Mouse (Mus musculus): ENCODE results near the gene Krt88. TPM values are rescaled to one million over a fixed set of nuclear protein-coding genes. Genes with fewer than 3 reads are reported as not detected.

Gene Krt88
- not detected in 2 replicates for polyA plus RNA-seq (2016; fragmentation: Nextera tagmentation; extraction: Ambion mirVana)

GRCm38 (mm10) chr15:101447444-101447843 lies at the start of gene Krt88:
Krt88 (plus strand) TSS chr15:101447744.
- Histone ChIP-seq H3K9me3 (no peaks in the 10 kb centered on the region), H3K4me1 (no peaks in the 10 kb centered on the region), H3K4me3 (no peak within 1 kb of the TSS), H3K36me3 (no peaks in the 10 kb centered on the region), H3K27me3 (ENCODE audit: insufficient read depth, poor library complexity, severe bottlenecking) (0 out of 2 replicates have a peak, but pooled peaks cover 2% of the 10 kb centered on the region), H3K27ac (no peak within 1 kb of the TSS)
- DNase-seq (ENCODE audit: low spot score): no peak
- 75% methylated on average over 2 of the region's 2 CpGs for WGBS

GRCm38 (mm10) chr15:101398269-101398668 lies 49.3 kb upstream of the Krt88 start:
- 88% methylated on average over 8 of the region's 8 CpGs for WGBS
- Histone ChIP-seq H3K4me1 (peaks cover 4% of the 10 kb centered on the region; the same call in 1 of the 2 replicates), H3K36me3 (no peaks in the 10 kb centered on the region), H3K9me3 (no peaks in the 10 kb centered on the region), H3K27me3 (ENCODE audit: insufficient read depth, poor library complexity, severe bottlenecking) (peaks cover 3% of the 10 kb centered on the region; the same call in 1 of the 2 replicates), H3K4me3 (no peak overlapping the region), H3K27ac (no peak overlapping the region)
- no peak for DNase-seq (ENCODE audit: low spot score)

GRCm38 (mm10) chr15:101410775-101411174 lies 36.8 kb upstream of the Krt88 start, which contains the start of gene Krt7:
Krt7 (plus strand) TSS chr15:101411043.
- Histone ChIP-seq H3K27me3 (ENCODE audit: insufficient read depth, poor library complexity, severe bottlenecking) (peaks cover 64% of the 10 kb centered on the region), H3K27ac (peak within 1 kb of the TSS; percentile 69; the same call in 1 of the 2 replicates), H3K4me1 (peaks cover 40% of the 10 kb centered on the region), H3K4me3 (0 out of 2 replicates have a peak within 1 kb of the TSS, but pooled peaks have one; percentile 41), H3K9me3 (no peaks in the 10 kb centered on the region), H3K36me3 (no peaks in the 10 kb centered on the region)
- DNase-seq (ENCODE audit: low spot score): no peak
- WGBS: 51% methylated on average over 2 of the region's 2 CpGs

- DNase-seq (ENCODE audit: low spot score): no peak
- peaks cover 60% of the 10 kb centered on the region for H3K27me3 ChIP-seq (ENCODE audit: insufficient read depth, poor library complexity, severe bottlenecking)
- WGBS: 17% methylated on average over 31 of the region's 31 CpGs
- peak overlapping the region; percentile 71; the same call in 1 of the 2 replicates for H3K27ac ChIP-seq
- no peaks in the 10 kb centered on the region for H3K36me3 ChIP-seq
- no peaks in the 10 kb centered on the region for H3K9me3 ChIP-seq
- peaks cover 40% of the 10 kb centered on the region for H3K4me1 ChIP-seq
- peak overlapping the region; percentile 41 for H3K4me3 ChIP-seq
These were observed 35.4 kb upstream of the Krt88 start for GRCm38 (mm10) chr15:101412188-101412587.

DNA sequence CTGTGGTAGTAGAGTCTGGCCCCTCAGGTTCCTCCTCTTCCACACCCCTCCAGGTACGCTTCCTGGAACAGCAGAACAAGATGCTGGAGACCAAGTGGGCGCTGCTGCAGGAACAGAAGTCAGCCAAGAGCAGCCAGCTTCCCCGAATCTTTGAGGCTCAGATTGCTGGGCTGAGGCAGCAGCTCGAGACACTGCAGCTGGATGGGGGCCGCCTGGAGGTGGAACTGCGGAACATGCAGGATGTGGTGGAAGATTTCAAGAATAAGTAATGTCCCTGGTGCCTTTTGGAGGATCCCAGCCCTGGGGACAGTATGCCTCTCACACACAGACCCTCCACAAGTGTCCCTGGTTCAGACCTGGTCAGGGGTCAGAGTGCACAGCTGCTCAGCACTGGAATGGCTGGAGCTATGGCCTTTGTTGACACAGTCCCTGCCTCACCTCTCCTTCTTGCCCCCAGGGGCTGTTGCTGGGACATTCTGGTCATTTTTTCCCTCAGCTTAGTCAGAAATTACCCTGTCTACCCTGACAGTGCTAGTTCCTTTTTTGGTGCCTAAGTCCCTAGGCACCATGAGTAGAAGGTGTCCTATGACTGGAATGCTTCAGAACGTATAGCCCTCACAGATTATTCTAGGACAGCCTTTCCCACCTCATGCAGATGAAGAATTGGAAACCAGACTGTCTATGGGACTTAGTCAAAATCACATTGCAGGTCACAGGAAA lies 33.5 kb upstream of the Krt88 start:
- H3K27ac ChIP-seq: no peak overlapping the region
- H3K27me3 ChIP-seq (ENCODE audit: insufficient read depth, poor library complexity, severe bottlenecking): peaks cover 58% of the 10 kb centered on the region
- H3K9me3 ChIP-seq: no peaks in the 10 kb centered on the region
- H3K4me1 ChIP-seq: peaks cover 40% of the 10 kb centered on the region
- H3K36me3 ChIP-seq: no peaks in the 10 kb centered on the region
- WGBS: 36% methylated on average over 7 of the region's 7 CpGs
- DNase-seq (ENCODE audit: low spot score): no peak
- H3K4me3 ChIP-seq: no peak overlapping the region

GRCm38 (mm10) chr15:101414807-101415565 lies 32.6 kb upstream of the Krt88 start:
- no peak overlapping the region for H3K4me3 ChIP-seq
- H3K9me3 ChIP-seq: no peaks in the 10 kb centered on the region
- peaks cover 40% of the 10 kb centered on the region for H3K4me1 ChIP-seq
- H3K36me3 ChIP-seq: no peaks in the 10 kb centered on the region
- peaks cover 58% of the 10 kb centered on the region for H3K27me3 ChIP-seq (ENCODE audit: insufficient read depth, poor library complexity, severe bottlenecking)
- H3K27ac ChIP-seq: no peak overlapping the region
- DNase-seq (ENCODE audit: low spot score): no peak
- 37% methylated on average over 11 of the region's 11 CpGs for WGBS

DNA sequence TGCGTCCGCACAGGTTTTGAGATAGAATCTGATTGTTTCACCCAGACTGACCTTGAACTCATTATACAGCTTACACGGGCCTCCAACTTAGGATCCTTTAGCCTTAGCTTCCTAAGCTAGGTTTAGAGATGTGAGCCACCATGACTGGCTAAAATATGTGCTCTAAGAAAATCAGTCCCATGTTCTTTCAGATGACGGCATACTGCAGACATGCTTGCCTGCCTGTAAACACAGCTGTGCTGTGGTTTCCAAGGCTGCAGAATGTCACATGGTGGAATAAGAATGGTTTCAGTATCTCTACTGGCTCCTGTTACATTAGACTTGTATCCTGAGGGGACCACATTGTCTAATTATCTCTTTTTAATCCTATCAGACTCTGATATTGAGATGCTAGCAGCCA lies 28.6 kb upstream of the Krt88 start:
- no peaks in the 10 kb centered on the region for H3K36me3 ChIP-seq

DNA sequence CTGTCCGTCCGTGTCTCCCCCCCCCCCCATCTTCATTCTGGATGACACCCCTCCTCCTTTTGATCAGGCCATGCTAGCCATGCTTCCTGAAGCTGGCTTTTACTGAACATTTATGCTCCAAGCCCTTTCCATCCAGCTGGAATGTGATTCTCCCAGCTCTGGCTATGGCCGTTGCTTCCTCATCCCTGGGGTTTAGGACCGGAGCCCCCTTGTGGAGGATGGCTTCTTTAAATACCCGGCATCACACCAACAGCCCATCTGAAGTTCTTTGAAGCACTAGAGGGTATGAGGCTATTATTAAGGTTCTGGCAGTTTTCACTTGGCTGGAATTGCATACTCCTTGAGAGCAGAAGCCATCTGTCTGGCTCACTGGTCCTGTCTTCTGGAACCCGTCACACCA lies 26.6 kb upstream of the Krt88 start:
- Histone ChIP-seq H3K27ac (no peak overlapping the region), H3K4me1 (peaks cover 6% of the 10 kb centered on the region), H3K9me3 (no peaks in the 10 kb centered on the region), H3K4me3 (no peak overlapping the region), H3K27me3 (ENCODE audit: insufficient read depth, poor library complexity, severe bottlenecking) (0 out of 2 replicates have a peak, but pooled peaks cover 14% of the 10 kb centered on the region), H3K36me3 (no peaks in the 10 kb centered on the region)
- DNase-seq (ENCODE audit: low spot score): no peak
- WGBS: 42% methylated on average over 4 of the region's 6 CpGs

More for the DNA sequence above, 28.6 kb upstream of the Krt88 start:
- peaks cover 9% of the 10 kb centered on the region for H3K4me1 ChIP-seq
- H3K27me3 ChIP-seq (ENCODE audit: insufficient read depth, poor library complexity, severe bottlenecking): peaks cover 33% of the 10 kb centered on the region
- H3K27ac ChIP-seq: no peak overlapping the region
- no peaks in the 10 kb centered on the region for H3K9me3 ChIP-seq
- H3K4me3 ChIP-seq: no peak overlapping the region
- WGBS: 80% methylated on average over 4 of the region's 4 CpGs
- no peak for DNase-seq (ENCODE audit: low spot score)

GRCm38 (mm10) chr15:101424914-101425313 lies 22.6 kb upstream of the Krt88 start:
- Histone ChIP-seq H3K27ac (no peak overlapping the region), H3K4me3 (no peak overlapping the region), H3K27me3 (ENCODE audit: insufficient read depth, poor library complexity, severe bottlenecking) (peaks cover 40% of the 10 kb centered on the region), H3K36me3 (no peaks in the 10 kb centered on the region), H3K9me3 (no peaks in the 10 kb centered on the region), H3K4me1 (peaks cover 6% of the 10 kb centered on the region)
- WGBS: 29% methylated on average over 5 of the region's 5 CpGs
- DNase-seq (ENCODE audit: low spot score): no peak

GRCm38 (mm10) chr15:101436611-101437010 lies 10.9 kb upstream of the Krt88 start:
- Histone ChIP-seq H3K36me3 (no peaks in the 10 kb centered on the region), H3K9me3 (no peaks in the 10 kb centered on the region), H3K27ac (no peak overlapping the region), H3K4me3 (no peak overlapping the region), H3K27me3 (ENCODE audit: insufficient read depth, poor library complexity, severe bottlenecking) (peaks cover 73% of the 10 kb centered on the region), H3K4me1 (peaks cover 8% of the 10 kb centered on the region)
- DNase-seq (ENCODE audit: low spot score): no peak
- 85% methylated on average over 7 of the region's 7 CpGs for WGBS

- no peaks in the 10 kb centered on the region for H3K9me3 ChIP-seq
- H3K27me3 ChIP-seq (ENCODE audit: insufficient read depth, poor library complexity, severe bottlenecking): peaks cover 71% of the 10 kb centered on the region
- H3K4me1 ChIP-seq: peaks cover 8% of the 10 kb centered on the region
- no peak for DNase-seq (ENCODE audit: low spot score)
- no peaks in the 10 kb centered on the region for H3K36me3 ChIP-seq
- H3K27ac ChIP-seq: 0 out of 2 replicates have a peak within 1 kb of the TSS, but pooled peaks have one; percentile 7
- H3K4me3 ChIP-seq: peak within 1 kb of the TSS; percentile 48
- 4% methylated on average over 34 of the region's 34 CpGs for WGBS
These were observed 9.0 kb upstream of the Krt88 start, which contains the start of gene Krt87 for GRCm38 (mm10) chr15:101438555-101438954. Krt87 (minus strand) TSS chr15:101438804.

DNA sequence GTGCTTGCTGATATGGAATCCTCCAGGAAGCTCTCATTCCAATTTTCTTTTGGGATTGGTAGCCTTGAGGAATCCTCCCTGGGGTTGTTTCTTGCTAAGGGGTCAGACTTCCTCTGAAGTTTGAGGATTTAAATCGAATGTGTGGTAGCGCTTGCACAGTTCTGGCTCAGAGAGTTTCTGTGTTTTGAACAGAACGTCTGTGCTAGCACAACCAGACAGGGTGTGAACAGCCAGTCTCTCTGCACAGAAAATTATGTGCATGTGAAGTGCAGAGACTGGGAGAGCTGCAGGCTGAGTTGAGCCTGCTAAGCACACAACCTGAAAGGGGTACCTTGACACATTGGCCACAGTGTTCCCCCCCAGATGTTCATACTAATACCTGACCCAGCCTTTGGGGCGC lies 6.7 kb upstream of the Krt88 start:
- Histone ChIP-seq H3K36me3 (no peaks in the 10 kb centered on the region), H3K27me3 (ENCODE audit: insufficient read depth, poor library complexity, severe bottlenecking) (peaks cover 61% of the 10 kb centered on the region), H3K4me1 (peaks cover 8% of the 10 kb centered on the region), H3K4me3 (no peak overlapping the region), H3K9me3 (no peaks in the 10 kb centered on the region), H3K27ac (no peak overlapping the region)
- 69% methylated on average over 4 of the region's 4 CpGs for WGBS
- no peak for DNase-seq (ENCODE audit: low spot score)

- 0 out of 2 replicates have a peak, but pooled peaks cover 6% of the 10 kb centered on the region for H3K27me3 ChIP-seq (ENCODE audit: insufficient read depth, poor library complexity, severe bottlenecking)
- H3K9me3 ChIP-seq: no peaks in the 10 kb centered on the region
- no peaks in the 10 kb centered on the region for H3K4me1 ChIP-seq
- no peak for DNase-seq (ENCODE audit: low spot score)
- WGBS: 64% methylated on average over 11 of the region's 11 CpGs
- no peak overlapping the region for H3K4me3 ChIP-seq
- H3K36me3 ChIP-seq: no peaks in the 10 kb centered on the region
- H3K27ac ChIP-seq: no peak overlapping the region
These were observed 972 bp upstream of the Krt88 start for GRCm38 (mm10) chr15:101446572-101446971.

All from heart, embryonic 10.5 days (tissue).